Mouse (Mus musculus): ENCODE measurements around the gene Kcne2. TPM values are rescaled to one million over a fixed set of nuclear protein-coding genes. Genes with fewer than 3 reads are reported as not detected.

Gene Kcne2
- polyA plus RNA-seq, 1 experiment from 2014 or later: 0.11 TPM

DNA sequence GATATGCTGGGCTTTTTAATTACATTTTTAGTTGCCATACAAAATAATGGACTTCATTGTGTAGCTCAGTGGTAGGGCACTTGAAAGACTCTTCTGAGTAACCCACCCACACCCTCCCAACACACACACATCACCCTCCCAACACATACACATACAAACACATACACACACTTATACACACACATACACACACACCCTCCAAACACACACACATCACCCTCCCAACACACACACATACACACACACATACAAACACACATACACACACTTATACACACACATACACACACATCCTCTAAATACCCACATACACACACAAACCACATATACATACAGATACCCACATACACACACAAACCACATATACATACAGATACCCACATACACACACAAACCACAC is 2.1 kb upstream of the Kcne2 start:
- H3K9ac ChIP-seq (ENCODE audit: low read depth, low read length): no peak overlapping the region
- H3K36me3 ChIP-seq (ENCODE audit: insufficient read depth, low read length): no peaks in the 10 kb centered on the region
- no peak overlapping the region for H3K4me2 ChIP-seq (ENCODE audit: low read length)
- H3K27ac ChIP-seq: no peak overlapping the region
- TF ChIP-seq CTCF (IDR thresholded peaks at IDR 0.05; ENCODE audit: low read depth): no peak
- H3K27me3 ChIP-seq (ENCODE audit: insufficient read depth, low read length): no peaks in the 10 kb centered on the region
- ATAC-seq (replicated peaks; ENCODE audit: low FRiP score, low read depth): no peak
- no peaks in the 10 kb centered on the region for H3K4me1 ChIP-seq (replicated peaks; ENCODE audit: insufficient read depth, low read length)
- H3K4me3 ChIP-seq (replicated peaks; ENCODE audit: low read depth, low read length): no peak overlapping the region
- no peaks in the 10 kb centered on the region for H3K9me3 ChIP-seq (replicated peaks; ENCODE audit: low read length)
- DNase-seq (ENCODE audit: low spot score): no peak

DNA sequence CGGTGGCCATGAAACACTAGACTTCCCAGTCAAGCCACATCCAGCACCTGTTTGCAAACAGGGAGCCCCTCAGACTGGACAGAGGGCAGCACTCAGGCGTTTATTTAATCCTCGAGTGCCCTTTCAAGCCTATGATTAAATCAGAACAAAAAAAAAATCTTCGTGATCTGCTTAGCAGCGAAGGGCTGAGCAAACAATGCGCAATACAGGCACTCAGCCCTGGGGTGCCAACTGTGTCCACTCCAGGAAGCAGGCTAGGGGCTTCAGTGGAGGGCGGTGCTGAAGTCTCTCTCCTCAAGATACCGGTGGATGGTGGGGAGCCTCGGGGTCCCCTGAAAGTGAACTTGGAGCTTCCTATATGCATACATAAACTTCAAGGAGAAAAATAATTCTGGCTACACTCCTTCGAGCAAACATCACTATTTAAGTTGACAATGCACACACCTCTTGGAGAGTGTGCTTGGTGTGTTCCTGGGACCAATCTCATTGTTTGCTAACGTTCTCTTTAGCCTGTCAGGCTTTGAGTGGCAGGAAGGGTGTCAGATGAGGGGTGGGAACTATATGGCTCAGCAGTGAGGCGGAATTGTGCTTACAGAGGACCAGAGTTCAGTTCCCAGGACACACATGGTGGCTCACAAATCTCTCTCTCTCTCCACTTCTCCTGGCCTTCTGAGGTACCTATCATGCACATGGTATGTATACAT is 2.2 kb downstream of the Kcne2 start:
- Histone ChIP-seq H3K4me3 (replicated peaks; ENCODE audit: low read depth, low read length) (no peak overlapping the region), H3K27me3 (ENCODE audit: insufficient read depth, low read length) (no peaks in the 10 kb centered on the region), H3K36me3 (ENCODE audit: insufficient read depth, low read length) (no peaks in the 10 kb centered on the region), H3K4me1 (replicated peaks; ENCODE audit: insufficient read depth, low read length) (no peaks in the 10 kb centered on the region), H3K9ac (ENCODE audit: low read depth, low read length) (no peak overlapping the region), H3K4me2 (ENCODE audit: low read length) (no peak overlapping the region), H3K27ac (no peak overlapping the region), H3K9me3 (replicated peaks; ENCODE audit: low read length) (no peaks in the 10 kb centered on the region)
- no peak for ATAC-seq (replicated peaks; ENCODE audit: low FRiP score, low read depth)
- WGBS: 55% methylated on average over 12 of the region's 12 CpGs
- TF ChIP-seq CTCF (IDR thresholded peaks at IDR 0.05; ENCODE audit: low read depth): no peak
- DNase-seq (ENCODE audit: low spot score): no peak

GRCm38 (mm10) chr16:92295328-92295727 is 3.1 kb downstream of the Kcne2 start:
- no peak overlapping the region for H3K4me3 ChIP-seq (replicated peaks; ENCODE audit: low read depth, low read length)
- no peaks in the 10 kb centered on the region for H3K36me3 ChIP-seq (ENCODE audit: insufficient read depth, low read length)
- TF ChIP-seq CTCF (IDR thresholded peaks at IDR 0.05; ENCODE audit: low read depth): no peak
- ATAC-seq (replicated peaks; ENCODE audit: low FRiP score, low read depth): no peak
- DNase-seq (ENCODE audit: low spot score): no peak
- no peaks in the 10 kb centered on the region for H3K4me1 ChIP-seq (replicated peaks; ENCODE audit: insufficient read depth, low read length)
- H3K9me3 ChIP-seq (replicated peaks; ENCODE audit: low read length): no peaks in the 10 kb centered on the region
- no peaks in the 10 kb centered on the region for H3K27me3 ChIP-seq (ENCODE audit: insufficient read depth, low read length)
- H3K9ac ChIP-seq (ENCODE audit: low read depth, low read length): no peak overlapping the region
- H3K27ac ChIP-seq: no peak overlapping the region
- H3K4me2 ChIP-seq (ENCODE audit: low read length): no peak overlapping the region
- WGBS: 75% methylated on average over 2 of the region's 2 CpGs

DNA sequence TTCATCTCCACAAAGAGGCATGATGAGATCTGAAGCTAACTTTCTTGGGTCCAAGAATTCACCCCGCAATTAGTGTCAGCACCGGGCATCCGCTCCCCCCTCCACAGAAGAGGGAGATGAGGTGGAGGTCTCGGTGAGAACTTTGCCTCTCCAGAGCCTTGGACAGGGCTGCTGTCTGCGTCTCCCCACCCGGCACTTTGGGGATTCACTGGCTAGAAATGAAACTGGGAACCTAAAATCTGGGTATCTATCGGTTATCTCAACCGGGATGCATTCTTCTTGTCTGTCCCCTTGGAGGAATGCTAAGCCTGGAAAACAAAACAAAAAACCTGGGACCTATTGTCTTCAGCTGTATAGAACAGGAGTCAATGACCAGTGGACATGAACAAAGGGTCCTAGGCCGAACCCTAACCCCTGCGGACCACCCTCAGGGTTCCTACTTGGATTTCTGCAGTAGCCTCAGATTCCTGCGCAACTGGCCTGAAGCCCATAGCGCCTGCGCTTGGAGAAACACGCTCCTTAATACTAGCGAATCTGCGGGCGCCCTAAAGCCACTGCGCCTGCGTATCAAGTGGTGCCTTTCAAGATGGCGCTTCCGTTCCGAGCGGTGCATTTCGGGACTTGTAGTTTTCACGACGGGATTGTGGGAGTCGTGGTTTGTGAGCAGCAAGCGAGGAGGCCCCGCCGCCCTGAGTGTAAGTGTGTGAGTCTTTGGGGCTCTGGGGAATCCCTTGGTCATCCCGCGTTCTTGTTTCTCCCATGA is 8.6 kb downstream of the Kcne2 start, which contains the start of gene Smim11:
Smim11 (plus strand) TSS at position 638 of the 763 bp plus-strand sequence.
- WGBS: 7% methylated on average over 32 of the region's 32 CpGs
- ATAC-seq (replicated peaks; ENCODE audit: low FRiP score, low read depth) (peak; percentile 90), DNase-seq (ENCODE audit: low spot score) (peak; percentile 98)
- Histone ChIP-seq H3K9me3 (replicated peaks; ENCODE audit: low read length) (no peaks in the 10 kb centered on the region), H3K9ac (ENCODE audit: low read depth, low read length) (peak within 1 kb of the TSS; percentile 69), H3K4me3 (replicated peaks; ENCODE audit: low read depth, low read length) (peak within 1 kb of the TSS; percentile 74), H3K36me3 (ENCODE audit: insufficient read depth, low read length) (0 out of 2 replicates have a peak, but pooled peaks cover 7% of the 10 kb centered on the region), H3K27ac (peak within 1 kb of the TSS; percentile 65), H3K4me1 (replicated peaks; ENCODE audit: insufficient read depth, low read length) (peaks cover 14% of the 10 kb centered on the region; the same call in 1 of the 2 replicates), H3K4me2 (ENCODE audit: low read length) (peak within 1 kb of the TSS; percentile 92), H3K27me3 (ENCODE audit: insufficient read depth, low read length) (no peaks in the 10 kb centered on the region)
- TF ChIP-seq CTCF (IDR thresholded peaks at IDR 0.05; ENCODE audit: low read depth): no peak

DNA sequence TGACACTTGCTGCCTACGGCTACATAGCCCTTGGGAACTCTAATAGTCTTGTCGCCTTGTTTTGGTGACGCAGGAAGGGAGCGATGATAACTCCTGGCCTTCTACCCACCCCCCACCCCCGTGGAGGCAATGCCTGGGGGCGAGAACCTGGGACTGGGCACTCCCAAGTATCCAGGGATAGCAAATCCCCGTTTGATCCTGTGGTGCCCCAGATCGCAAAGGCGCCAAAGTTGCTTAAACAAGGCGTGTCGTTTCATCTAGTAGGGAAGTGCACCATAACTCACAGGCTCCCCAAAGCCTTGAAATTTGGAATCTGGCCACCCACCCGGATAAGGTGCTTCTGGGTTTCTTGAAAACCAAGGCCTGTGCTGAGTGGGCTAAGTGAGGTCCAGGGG is 9.2 kb downstream of the Kcne2 start:
- Histone ChIP-seq H3K4me1 (replicated peaks; ENCODE audit: insufficient read depth, low read length) (peaks cover 14% of the 10 kb centered on the region; the same call in 1 of the 2 replicates), H3K9ac (ENCODE audit: low read depth, low read length) (peak overlapping the region; percentile 69), H3K27me3 (ENCODE audit: insufficient read depth, low read length) (no peaks in the 10 kb centered on the region), H3K9me3 (replicated peaks; ENCODE audit: low read length) (no peaks in the 10 kb centered on the region), H3K27ac (peak overlapping the region; percentile 65), H3K36me3 (ENCODE audit: insufficient read depth, low read length) (0 out of 2 replicates have a peak, but pooled peaks cover 12% of the 10 kb centered on the region), H3K4me3 (replicated peaks; ENCODE audit: low read depth, low read length) (peak overlapping the region; percentile 74), H3K4me2 (ENCODE audit: low read length) (peak overlapping the region; percentile 92)
- WGBS: under 1% methylated on average over 12 of the region's 12 CpGs
- ATAC-seq (replicated peaks; ENCODE audit: low FRiP score, low read depth) (peak; percentile 6), DNase-seq (ENCODE audit: low spot score) (peak; percentile 41)
- no peak for TF ChIP-seq CTCF (IDR thresholded peaks at IDR 0.05; ENCODE audit: low read depth)

DNA sequence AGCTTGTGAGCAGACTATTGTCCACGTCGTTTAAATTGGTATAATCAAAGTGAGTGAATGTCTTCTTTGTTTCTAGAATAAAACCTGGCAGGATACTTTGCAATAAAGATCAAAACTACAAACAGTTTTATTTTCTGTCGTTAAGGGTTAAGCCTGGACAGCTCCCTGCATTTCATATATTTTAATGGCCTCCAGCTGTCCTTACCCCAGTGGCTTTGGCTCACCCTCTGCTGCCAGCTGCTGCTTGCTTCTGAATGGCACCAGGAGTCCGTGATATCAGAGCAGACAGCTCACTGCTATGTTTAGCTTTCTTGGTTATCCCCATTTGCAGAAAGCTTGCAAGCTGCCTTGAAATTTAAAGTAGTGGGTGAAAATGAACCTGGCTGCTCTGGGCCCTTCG is 9.8 kb downstream of the Kcne2 start:
- Histone ChIP-seq H3K4me1 (replicated peaks; ENCODE audit: insufficient read depth, low read length) (peaks cover 14% of the 10 kb centered on the region; the same call in 1 of the 2 replicates), H3K9ac (ENCODE audit: low read depth, low read length) (peak overlapping the region; percentile 69; the same call in 1 of the 2 replicates), H3K4me2 (ENCODE audit: low read length) (peak overlapping the region; percentile 92), H3K9me3 (replicated peaks; ENCODE audit: low read length) (no peaks in the 10 kb centered on the region), H3K36me3 (ENCODE audit: insufficient read depth, low read length) (0 out of 2 replicates have a peak, but pooled peaks cover 12% of the 10 kb centered on the region), H3K27me3 (ENCODE audit: insufficient read depth, low read length) (no peaks in the 10 kb centered on the region), H3K4me3 (replicated peaks; ENCODE audit: low read depth, low read length) (peak overlapping the region; percentile 74), H3K27ac (0 out of 2 replicates have a peak overlapping the region, but pooled peaks have one; percentile 65)
- 26% methylated on average over 5 of the region's 5 CpGs for WGBS
- ATAC-seq (replicated peaks; ENCODE audit: low FRiP score, low read depth) (no peak), DNase-seq (ENCODE audit: low spot score) (peak; percentile 42)
- no peak for TF ChIP-seq CTCF (IDR thresholded peaks at IDR 0.05; ENCODE audit: low read depth)
